Mouse (Mus musculus): ENCODE results near the gene Ctnna3.

The Ctnna3 gene

GRCm38 (mm10) chr10:64049946-64050345 is 620.0 kb downstream of the Ctnna3 start:
- no peak for DNase-seq (ENCODE audit: extremely low read depth, low read depth)

DNA sequence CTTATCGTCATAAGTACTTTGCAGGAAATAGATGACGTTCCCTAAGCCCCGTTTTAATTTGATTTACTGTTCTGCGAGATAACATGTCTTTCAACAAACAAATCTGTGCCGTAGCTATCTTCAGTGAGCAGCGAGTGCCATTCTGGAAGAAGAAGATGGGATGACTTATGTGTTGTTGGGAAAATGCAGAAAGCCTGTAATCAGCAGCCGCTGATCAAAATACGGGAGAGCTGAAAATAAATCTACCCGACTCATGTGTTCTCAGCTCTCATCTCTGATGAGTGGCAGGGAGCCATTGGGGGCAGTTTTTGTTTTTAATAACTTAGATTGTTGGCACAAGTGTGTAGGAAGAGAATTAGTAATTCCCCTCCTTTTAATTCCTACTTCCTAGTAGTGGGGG is 633.8 kb downstream of the Ctnna3 start:
- no peak for DNase-seq (ENCODE audit: extremely low read depth, low read depth)

DNA sequence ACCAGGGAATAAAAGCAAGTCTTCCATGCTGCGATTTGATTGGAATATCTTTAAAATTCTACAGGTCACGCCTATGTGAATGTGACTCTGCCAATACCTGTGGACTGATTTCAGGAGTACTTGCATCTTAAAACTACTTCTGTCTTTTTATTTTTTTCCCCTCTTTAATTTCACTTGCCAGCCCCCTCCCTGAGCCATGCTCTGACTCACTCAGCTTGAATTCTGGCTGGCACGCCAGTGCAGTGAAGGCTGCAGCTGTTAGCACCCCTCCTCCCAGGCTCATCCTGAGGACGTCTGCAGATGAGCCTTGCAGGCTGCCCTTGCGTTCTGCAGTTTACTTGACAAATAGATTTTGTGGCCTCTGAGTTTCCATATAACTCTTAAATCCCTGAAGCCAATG is 646.0 kb downstream of the Ctnna3 start:
- no peak for DNase-seq (ENCODE audit: extremely low read depth, low read depth)

GRCm38 (mm10) chr10:64076410-64077052 is 646.6 kb downstream of the Ctnna3 start:
- DNase-seq (ENCODE audit: extremely low read depth, low read depth): no peak

- no peak for DNase-seq (ENCODE audit: extremely low read depth, low read depth)
Measured at GRCm38 (mm10) chr10:64082345-64082744, 652.4 kb downstream of the Ctnna3 start.

DNA sequence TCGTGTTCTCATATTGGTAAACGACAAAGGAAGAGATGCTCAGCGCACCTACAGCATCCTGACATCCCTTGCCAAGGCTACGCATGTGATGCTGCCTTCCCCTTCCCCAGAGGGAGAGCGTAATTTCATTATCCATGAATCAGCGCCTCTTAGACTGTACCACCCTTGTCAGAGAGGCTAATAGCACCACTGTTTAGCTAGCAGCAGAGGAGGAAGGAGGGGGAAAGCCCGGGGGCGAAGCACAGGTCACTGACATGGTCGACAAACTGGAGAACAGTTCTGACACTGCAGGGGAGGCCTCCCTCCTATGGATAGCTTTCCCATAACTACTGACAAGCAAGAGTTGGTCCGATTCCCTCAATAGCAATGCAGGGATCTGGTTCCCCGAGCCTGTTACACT is 653.9 kb downstream of the Ctnna3 start:
- DNase-seq (ENCODE audit: extremely low read depth, low read depth): no peak

DNA sequence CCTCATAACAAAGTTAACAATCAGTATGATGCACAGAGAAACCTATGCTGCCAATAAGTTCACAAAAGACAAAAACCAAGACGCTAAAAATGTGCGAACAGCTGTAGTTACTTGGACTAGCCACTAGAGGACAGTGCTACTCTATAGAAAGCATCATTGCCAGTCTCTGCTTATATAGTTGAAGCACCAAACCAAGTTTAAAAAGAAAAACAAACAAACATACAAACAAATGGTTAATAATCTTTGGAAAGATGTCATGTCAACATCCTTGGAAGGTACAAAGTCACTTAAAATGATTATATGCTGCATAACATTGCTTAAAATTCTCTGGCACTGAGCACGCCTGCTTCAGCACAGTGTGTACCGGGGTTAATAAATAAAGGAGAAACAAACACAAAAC is 654.6 kb downstream of the Ctnna3 start:
- DNase-seq (ENCODE audit: extremely low read depth, low read depth): no peak

DNA sequence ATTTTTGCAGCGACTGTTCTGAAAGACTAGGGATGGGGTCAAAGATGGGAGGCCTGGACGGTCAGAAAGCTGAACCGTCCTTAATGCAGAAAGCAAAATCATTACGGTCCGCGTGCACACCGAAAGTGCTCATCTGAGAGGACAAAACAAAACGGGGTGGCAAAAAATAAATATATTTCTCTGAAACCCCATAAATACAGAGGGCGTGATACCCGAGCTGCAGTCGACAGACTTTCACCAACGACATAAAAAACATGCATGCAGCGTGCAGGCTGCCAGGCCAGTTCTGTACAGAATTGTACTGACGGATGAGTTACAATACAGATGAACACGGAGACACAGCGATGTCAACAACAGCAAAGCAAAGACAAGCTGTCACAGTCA is 656.3 kb downstream of the Ctnna3 start:
- no peak for DNase-seq (ENCODE audit: extremely low read depth, low read depth)

DNA sequence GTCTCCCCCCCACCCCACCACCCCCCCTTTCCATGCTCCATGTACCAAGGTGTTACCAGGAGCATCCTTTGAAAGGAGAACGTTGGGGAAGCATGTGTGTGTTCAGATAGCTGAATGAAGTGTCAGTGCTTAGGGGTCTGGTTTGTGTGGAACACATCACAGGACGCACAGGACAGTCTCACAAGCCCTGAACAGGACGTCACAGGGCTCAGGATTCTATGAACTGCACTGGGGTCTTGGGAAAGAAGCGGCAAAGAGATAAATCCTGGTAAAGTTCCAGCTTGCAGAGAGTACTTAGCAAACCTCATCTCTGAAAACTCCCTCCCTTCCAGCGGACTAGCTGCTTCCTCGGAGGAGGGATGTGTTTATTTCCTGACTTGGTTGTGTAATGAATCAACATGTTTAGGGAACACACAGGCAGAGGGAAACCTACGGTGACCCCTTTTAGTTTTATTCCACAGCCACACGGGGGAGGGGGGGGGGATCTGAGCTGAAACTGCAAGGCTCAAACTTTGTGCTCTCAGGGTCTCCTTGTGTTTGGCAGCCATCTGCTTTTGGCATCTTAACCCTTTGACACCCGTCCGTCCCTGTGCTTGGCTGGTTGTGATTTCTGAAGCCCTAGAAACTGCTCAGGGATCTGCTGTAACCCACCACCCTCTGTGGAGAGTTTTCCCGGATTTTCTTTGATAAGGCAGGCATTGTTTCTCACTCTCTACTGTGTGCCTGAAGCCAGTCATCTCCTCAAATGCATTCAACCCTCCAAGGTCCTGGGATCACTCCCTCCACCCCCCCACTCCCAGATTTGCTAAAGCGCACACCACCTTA is 656.9 kb downstream of the Ctnna3 start:
- no peak for DNase-seq (ENCODE audit: extremely low read depth, low read depth)

GRCm38 (mm10) chr10:64087521-64087920 is 657.6 kb downstream of the Ctnna3 start:
- no peak for DNase-seq (ENCODE audit: extremely low read depth, low read depth)

GRCm38 (mm10) chr10:64087936-64088773 is 658.3 kb downstream of the Ctnna3 start:
- DNase-seq (ENCODE audit: extremely low read depth, low read depth): no peak

GRCm38 (mm10) chr10:64088774-64089460 is 659.0 kb downstream of the Ctnna3 start:
- no peak for DNase-seq (ENCODE audit: extremely low read depth, low read depth)

DNA sequence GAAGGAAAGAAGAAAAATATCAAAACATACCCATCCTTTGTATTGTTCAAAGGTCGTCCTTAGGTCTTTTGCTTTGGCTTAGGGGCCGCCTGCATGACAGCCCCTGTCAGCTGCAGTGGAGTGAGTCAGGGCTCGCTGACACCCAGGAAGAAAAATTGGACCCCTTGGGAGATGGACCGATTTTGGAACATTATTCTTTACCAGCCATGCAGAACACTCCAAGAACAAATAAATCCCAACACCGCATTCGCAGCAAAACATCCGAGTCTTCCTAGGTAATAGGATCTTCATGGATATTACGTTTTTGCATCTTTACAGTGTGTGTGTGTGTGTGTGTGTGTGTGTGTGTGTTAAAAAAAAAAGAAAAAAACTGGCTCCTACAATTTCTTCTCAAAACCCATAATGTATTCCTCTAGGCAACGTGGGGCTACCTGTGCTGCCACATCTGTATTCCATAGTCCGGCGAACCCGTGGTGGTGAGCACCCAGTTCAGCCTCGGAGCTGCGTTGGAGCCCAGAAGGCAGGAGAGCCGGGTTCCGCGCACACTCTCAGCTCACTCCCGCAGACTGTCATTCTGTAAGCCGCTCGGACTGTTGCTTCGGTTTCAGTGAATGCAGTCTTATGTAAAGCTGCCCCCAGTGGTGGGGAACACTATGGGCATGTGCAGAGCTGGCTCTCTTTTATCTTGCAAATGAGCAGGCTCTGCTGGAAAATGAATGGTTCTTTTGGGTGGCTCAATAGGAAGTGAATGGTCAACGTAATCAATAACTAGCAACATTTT is 660.0 kb downstream of the Ctnna3 start, which contains the start of gene Lrrtm3:
Gene Lrrtm3, minus strand, starts transcription at position 598 of the 781 bp plus-strand sequence.
- DNase-seq (ENCODE audit: extremely low read depth, low read depth): no peak

DNA sequence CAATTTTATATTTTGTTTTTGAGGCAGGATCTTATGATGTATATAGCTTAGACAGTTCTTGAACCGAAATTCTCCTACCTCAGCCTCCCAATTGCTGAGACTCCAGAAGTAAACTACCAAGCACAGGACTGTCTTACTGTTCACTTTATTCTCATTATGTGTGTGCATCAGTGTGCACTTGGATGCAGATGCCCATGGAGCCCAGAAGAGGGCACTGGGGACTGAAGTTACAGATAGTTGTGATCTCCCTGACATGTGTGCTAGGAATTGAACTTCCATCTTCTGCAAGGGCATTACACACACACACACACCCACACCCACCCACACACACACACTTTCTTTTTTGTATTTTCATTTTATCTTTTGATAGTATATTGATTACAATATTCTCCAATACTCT is 666.6 kb downstream of the Ctnna3 start:
- no peak for DNase-seq (ENCODE audit: extremely low read depth, low read depth)

GRCm38 (mm10) chr10:64115246-64115645 is 685.3 kb downstream of the Ctnna3 start:
- no peak for DNase-seq (ENCODE audit: extremely low read depth, low read depth)

GRCm38 (mm10) chr10:64118833-64119232 is 688.9 kb downstream of the Ctnna3 start:
- DNase-seq (ENCODE audit: extremely low read depth, low read depth): no peak

- no peak for DNase-seq (ENCODE audit: extremely low read depth, low read depth)
Measured at GRCm38 (mm10) chr10:64130397-64131150, 700.7 kb downstream of the Ctnna3 start.

- DNase-seq (ENCODE audit: extremely low read depth, low read depth): no peak
Measured at GRCm38 (mm10) chr10:64133461-64133860, 703.6 kb downstream of the Ctnna3 start.

DNA sequence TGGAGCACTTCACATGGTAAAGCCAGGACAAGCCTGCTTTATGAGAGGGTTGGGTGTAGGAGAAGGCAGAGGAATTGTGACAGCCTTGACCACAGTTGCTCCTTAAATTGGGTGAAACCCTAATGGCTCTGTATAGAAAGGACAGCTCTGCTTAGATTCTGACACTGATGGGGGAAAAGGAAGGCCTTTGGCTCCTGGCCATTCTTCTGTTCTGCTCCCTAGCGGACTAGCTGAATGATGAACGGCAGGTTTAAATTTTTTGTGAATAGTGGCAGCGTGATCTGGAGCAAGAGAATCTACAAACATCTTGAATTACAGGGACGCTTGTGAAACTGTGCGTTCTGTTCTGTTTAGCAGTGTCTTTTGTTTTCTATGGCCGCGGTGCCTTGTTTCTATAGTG is 705.6 kb downstream of the Ctnna3 start:
- DNase-seq (ENCODE audit: extremely low read depth, low read depth): no peak

DNA sequence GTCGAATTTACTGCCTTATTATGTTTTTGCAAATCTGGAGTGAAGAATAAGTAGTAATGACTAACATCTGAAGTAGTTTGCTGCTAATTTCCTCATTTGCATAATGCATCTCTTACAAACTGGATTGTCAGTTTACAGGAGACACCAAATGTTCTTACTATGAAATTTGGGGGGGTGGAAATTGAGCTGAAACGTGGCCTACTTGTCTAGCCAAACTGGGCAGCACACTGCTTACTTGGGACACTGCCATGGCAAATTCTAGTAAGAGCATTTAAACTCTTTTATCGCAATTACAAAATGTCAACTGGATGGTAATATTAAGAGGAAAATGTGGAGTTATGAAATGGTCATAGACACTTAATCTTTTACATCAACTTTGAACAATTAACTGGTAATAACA is 716.6 kb downstream of the Ctnna3 start:
- DNase-seq (ENCODE audit: extremely low read depth, low read depth): no peak

Data from MEL-GATA-1-ER (cell line).